Mouse (Mus musculus) gonadal fat pad, adult 2 months (tissue): ENCODE results near the gene Pla2g2c. TPM values are rescaled to one million over a fixed set of nuclear protein-coding genes. Genes with fewer than 3 reads are reported as not detected.

ENCODE experiments used
- DNase-seq: peaks from one replicate; pipeline ENCODE4 v3.0.0-alpha.2; 2012; ENCODE audit warnings: low read depth
- polyA plus RNA-seq: library from polyadenylated mRNA; depleted of rRNA; stranded (reverse); fragments of >200 nt; gene quantifications from 2 replicates; pipeline ENCODE4 v1.2.3, GENCODE M21; 2012

The Pla2g2c gene
- polyA plus RNA-seq, 1 experiment, result 0.63 TPM

- no peak for DNase-seq
Measured at GRCm38 (mm10) chr4:138709944-138710343, 14.6 kb upstream of the Pla2g2c start.

GRCm38 (mm10) chr4:138710633-138711032, 14.0 kb upstream of the Pla2g2c start:
- no peak for DNase-seq

DNA sequence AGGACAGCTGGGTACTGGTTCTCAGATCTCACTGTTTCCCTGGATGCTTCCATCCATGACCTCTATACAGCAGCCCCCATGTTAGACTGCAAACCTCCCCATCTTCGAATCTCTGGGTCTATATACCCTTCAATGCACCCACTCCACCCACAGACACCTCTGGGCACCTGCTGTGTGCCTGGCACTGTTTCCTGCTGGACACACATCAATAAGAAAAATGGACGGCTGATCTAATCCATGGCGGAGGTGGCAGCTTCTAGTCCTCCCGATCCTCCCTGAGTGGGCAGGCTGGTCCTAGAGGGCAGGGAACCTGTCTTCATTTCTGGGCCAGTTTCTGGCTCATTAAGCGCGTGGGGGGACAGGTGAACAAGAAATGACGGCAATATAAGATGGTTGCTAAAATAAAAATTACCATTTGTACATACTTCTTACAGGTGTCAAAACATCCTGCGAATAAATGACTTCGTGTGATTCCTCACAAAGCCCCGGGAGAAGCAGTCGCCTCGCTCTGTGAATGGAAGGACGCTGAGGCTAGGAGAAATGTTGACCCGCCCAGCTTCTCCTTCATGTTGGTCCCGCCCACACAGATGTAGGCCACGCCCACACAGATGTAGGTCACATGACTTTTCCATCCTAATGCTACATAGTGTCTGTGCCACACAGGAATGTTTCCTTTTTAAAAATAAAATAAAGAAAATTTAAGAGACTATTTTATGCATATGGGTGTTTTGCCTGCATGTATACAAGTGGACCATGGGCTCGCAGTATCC, 13.4 kb upstream of the Pla2g2c start:
- no peak for DNase-seq

DNA sequence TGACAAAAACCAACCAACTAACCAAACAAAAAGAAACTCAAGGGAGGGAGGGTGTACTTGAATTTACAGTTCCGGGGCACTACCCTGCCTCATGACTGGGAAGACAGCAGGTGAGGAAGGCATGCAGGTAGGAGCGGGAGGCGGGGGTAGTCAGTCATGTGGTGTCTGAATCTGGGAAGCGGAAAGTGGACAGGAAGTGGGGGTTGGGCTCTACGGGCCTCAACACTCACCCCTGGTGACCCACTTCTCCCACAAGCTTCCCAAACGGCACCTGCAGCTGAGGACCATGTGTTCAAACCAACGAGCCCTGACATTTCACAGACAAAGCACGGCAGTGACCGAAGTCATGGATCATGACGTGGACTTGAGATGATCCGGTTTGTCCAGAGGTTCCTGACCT, 12.5 kb upstream of the Pla2g2c start:
- DNase-seq, result no peak

DNA sequence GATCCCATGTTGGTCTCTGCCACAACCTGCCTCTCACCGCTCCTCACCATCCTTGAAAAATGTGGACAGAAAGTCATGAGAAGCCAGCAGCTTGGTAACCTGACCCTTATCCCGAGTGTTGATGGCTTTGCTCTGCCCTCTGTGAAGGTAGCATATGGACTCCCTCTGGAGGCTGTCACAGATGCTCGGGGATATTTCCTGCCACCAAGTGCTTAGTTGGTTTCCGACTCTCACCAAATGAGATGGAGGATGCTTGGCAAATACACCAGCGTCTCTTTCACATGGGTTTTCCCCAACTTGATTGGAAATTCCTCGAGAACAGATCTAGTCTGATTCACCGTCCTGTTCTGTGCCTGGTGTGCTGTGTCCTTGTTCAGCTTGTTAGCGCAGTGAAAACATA, 12.0 kb upstream of the Pla2g2c start:
- no peak for DNase-seq

DNA sequence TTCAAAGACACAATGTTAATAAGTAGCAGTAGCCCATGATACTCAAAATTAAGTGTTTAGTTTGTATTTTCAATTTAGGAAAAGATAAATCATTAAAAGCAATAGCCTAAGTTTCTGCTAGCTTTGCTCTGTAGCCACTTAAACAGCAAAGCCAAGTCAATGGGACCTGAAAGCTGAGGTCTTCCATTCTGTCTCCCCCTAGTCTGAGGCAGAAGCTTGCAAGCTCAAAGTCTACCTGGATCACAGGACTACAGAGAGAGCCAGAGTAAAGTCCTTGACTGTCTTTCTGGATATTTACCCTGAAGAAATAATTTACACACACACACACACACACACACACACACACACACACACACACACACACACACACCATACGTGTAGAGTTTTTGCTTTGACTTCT, 10.4 kb upstream of the Pla2g2c start:
- no peak for DNase-seq

DNA sequence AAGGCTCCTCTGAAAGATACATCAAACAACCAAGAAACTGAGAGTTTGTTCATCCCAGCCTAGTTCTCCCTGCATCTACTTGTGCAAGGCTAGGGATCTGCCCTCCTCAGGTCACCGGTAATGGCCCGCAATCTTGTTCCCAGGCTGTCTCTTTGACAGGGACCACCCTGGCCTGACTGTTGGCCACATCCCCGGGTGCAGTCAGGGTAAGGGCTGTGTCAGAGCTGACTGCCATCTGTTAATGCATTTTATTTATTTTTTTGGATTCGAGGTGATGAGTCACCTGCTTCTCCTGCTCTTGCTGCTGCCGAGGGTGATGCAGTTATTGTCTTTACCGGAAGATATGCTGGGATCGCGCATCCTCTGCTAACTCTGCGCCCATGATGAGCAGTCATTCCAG, 7.9 kb upstream of the Pla2g2c start:
- DNase-seq, result no peak

DNA sequence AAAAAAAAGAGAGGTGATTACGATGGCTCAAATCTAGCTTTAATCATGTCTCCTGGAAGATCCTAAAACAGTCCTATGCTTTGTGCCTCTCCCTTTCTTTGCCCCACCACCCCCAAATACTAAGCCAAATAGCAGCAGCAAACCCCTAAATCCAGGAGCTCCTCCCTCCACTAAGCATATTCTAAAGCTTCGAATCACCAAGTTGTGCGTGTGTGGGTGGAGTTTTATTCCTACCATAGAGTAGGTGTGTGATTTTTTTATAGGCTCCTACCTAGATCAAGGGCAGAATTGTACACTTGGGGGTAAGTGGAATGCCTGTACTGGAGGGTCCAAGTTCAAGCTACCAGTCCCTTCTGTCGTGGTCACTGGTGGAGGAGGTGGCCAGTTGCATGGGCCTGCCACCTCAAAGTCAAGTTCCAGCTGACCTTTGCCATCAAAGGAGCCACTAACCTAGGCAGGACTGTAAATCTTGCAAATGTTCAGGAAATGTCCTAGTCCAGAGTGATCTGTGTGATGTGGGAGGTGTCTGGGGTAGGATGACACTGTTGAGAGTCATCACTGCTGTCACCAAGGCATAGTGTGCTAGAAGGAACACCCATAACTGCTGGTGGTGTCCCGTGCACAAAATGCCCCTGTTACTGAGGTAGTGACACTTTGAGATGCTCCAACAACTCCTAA, 5.9 kb upstream of the Pla2g2c start:
- DNase-seq, result no peak

GRCm38 (mm10) chr4:138719264-138719596, 5.4 kb upstream of the Pla2g2c start:
- no peak for DNase-seq

DNA sequence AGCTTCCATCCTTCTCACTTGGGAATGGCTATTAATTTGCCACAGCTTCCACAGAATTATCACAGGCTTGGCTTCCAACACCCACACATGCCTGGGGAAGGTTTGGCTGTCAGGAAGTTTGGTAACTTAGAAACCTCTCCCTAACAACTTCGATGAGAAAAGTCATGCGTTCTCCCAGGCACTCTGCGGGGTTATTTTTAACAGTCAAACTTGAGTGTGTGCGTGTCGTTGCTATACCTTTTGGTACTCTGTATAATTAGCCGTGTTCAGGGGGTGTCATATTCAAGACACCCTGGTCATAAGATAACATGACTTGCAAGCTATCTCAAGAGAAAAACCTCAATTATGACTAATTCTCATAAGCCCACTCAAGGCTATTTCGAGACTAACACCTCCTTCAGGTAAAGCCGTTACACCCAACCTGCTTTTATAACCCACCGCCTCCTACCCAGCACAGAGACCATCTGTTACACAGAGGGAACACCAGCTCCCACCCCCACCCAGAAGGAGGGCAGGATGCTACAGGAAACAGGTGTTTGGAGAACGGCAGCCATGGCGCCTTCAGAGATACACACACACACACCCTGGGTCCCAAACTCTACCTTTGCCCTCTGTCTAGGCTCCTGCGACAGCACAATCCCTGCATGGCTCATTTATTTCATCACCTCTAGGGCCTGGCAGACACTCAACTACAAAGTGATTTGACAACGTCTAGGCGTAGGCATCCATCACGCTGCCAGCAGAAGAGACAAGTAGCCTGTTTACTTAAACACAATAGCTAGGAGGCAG, 905 bp upstream of the Pla2g2c start:
- DNase-seq, result peak; percentile 17

DNA sequence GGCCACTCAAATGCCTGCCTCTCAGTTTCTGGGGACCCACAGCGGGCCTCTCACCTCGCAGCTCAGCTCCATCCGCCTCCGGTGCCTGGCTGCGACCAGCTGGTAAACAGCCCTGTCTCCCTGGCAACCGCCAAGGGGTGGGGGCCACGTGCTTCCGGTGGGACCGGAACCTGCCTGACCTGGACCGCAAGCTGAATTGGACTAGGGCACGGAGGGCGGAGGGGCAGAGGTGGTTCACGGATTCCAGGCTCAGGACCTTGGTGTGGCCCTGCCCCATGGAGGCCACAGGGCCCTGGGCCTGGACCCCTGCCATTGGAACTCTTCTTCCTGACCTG, 502 bp downstream of the Pla2g2c start:
- DNase-seq, result no peak

DNA sequence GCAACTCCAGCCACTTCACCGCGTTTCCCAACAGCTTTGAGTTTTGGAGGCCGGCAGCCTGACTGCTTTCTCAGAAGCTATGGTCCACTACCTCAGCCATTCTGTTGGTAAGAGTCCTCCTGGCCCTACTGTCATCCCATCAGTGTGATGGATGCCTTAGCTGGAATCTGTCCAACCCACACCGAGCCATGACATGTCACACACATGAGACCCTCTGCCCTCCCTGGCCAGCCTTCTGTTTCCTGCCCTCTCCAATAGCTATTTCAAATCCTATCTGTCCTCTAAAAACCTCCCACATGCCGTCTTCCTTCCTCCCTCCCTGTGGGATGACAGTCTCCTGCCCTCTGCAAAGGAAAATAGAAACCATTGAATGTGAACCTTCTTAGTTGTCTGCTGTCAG, 1.2 kb downstream of the Pla2g2c start:
- DNase-seq, result no peak

- no peak for DNase-seq
Measured at GRCm38 (mm10) chr4:138729018-138729703, 4.6 kb downstream of the Pla2g2c start.

DNA sequence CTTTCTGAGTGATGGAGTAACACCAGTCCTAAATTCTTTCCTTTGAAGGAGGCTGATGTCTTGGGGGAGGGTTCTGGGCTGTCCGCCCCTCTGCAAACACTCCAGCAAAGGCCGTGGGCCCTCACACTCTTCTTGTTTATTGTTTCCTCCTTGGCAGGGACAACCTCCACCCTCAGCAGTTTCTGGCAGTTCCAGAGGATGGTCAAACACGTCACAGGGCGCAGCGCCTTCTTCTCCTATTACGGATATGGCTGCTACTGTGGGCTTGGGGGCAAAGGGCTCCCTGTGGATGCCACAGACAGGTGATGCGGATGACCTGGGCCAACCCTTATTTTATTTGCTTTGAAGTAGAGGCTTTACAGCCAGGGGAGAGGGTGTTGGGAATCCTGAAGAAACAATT, 9.5 kb downstream of the Pla2g2c start:
- DNase-seq, result no peak

DNA sequence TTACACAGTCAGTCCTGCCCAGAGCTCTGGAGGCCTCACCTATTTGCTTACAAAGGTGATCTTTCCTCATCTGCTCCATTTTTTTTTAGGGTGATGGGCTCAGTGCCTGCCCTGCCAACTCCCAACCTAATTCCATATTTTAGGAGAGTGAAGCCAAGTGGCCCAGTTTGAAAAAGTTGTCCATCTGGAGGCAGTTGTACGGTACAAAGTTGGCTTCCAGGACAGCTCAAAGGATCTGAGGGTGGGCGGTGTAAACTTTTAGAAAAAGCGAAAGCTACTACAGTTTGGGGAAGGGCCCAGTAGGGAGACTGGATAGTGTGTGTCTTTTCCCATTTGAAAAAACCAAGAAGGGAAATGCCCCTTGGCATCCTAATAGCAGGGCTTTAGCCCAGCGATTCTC, 10.3 kb downstream of the Pla2g2c start:
- DNase-seq, result no peak

DNA sequence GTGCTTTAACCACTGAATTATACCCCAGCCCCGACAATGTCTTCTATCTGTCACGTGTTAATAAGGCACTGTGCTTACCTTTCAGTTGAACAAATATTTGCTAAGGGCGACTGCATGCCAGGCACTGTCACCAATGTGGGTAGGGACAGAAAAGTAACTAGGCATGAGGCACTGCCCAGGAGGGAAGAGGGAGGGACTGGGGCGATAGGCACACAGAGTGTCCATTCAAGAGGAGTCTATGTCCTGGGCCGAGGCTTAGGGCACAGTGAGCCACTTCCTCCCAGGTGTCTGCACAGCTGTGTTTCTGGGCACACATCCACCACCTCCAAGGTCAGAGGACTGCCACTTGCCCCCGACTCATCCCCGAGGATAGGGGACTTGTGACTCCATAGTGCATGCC, 12.4 kb downstream of the Pla2g2c start, which contains the start of gene Ubxn10:
Ubxn10 (minus strand) TSS at position 137 of the 400 bp plus-strand sequence.
- DNase-seq, result no peak

GRCm38 (mm10) chr4:138739136-138739851, 14.7 kb downstream of the Pla2g2c start:
- DNase-seq, result no peak

- DNase-seq, result no peak
Measured at GRCm38 (mm10) chr4:138745884-138746283, 21.3 kb downstream of the Pla2g2c start.

DNA sequence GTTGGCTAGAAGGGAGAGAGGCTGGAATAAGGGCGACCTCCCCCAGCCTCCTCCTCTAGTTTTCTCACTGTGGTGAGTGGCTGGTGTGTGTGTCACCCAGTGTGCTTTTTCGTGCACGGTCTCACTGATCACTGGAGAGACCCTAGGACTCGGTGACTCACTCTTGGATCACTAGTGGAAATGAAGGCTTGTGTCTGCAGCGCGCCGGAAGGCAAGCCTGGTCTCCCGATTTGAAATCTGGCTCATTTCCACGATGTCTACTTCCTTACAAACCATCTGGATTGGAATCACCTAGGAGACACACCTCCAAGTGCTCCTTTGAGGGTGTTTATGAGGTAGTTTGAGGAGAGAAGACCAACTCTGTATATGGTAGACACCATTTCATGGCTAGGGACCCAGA, 22.3 kb downstream of the Pla2g2c start:
- DNase-seq, result no peak

DNA sequence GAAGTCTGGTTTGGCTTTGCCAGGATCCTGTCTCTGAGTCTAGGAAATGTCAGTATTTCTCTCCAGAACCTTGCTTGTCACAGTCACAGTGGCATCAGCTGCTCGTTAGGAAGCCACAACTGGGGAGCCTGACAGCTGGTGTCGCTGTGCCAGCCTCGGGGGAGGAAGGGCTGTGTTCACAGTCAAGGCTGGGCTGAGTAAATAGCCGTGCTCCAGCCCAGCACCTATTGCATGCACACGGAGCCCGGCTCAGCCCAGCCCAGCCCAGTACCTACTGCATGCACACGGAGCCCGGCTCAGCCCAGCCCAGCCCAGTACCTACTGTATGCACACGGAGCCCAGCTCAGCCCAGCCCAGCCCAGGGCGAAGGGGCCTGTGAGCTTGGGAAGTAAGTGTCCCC, 23.3 kb downstream of the Pla2g2c start:
- no peak for DNase-seq

DNA sequence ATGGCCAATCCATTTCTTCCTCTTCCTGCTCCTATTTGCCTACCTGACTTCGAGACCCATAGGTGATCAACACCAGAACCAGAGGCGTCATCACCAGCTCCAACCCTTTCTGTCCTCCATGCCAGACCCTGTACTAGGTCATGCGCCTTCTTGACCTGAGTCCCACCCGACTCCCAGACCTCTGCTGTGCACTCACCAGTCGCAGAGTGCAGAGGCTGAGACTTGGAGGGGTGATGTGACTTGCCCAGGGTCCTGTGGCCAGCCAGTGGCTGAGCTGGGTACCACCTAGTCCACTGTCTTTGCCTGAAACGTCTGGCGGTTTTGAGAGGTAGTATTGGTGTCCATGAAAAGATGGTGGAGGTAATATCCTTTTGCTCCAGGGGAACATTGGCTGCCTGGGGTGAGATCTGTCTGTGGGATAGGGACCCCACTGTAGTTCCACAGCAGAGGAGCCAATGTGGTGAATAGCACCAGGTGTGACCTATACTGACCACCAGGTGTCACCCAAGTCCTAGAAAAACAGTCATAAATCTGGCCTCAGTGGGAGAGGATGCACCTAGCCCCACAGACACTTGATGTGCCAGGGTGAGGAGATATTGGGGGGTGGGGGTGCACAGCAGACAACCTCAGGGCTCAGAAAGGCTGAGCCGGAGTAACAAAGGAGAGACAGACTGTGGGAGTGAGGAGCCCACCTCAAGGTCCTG, 23.9 kb downstream of the Pla2g2c start:
- no peak for DNase-seq
